Mouse (Mus musculus) cerebellum, adult 18-20 months (tissue): ENCODE results near the gene Pip5k1c.

Experiments
- DNase-seq, 2 experiments: peaks; one replicate each; pipeline ENCODE4 v3.0.0; 2021

Gene Pip5k1c

DNA sequence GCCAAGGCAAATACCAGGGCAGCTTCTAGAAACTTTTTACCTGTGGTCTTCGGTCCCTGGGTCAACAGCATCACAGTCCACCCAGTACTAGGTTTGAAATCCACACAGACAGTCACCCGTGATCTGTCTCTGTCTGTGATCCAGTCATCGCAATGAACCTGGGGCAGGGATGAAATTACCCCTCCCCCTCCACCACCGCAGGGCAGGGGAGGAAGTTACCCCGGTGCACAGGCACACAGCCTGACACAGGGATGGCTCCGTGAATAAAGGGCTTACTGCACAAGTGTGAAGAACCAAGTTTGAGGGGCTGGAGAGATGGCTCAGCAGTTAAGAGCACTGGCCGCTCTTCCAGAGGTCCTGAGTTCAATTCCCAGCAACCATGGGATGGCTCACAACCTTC lies 11.0 kb downstream of the Pip5k1c start:
- no peak for DNase-seq

DNA sequence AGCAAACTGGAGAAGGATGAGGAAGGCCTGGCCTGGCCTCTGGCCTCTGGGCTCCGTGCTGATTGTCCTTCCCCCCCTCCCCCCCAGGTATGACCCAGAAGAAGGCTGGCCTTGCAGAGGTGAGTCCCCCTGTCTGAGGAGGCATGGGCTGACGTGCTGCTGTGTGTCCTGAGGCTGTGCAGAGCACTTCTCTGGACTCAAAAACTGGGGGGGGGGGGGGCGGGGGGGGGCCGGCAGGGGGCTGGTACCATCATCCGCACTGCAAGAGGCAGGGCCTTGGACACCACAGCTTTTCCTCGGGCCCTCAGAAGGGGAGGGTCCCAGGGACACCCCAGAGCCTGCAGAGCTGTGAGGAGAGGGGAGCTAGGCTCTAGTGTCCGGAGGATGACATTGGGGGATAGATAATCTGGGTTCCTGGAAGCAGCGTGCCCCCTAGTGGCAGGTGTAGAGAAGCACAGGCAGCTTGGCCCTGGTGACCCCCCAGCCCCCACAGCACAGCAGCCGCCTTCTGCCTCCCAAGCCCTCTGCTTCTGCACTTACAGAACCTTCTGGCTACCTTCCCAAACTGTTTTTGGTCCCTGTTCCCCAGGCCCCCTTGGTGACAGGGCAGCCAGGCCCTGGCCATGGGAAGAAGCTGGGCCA lies 12.0 kb downstream of the Pip5k1c start:
- peak; percentile 67 to 78 for DNase-seq

- DNase-seq: peak; percentile 61 to 69
These were observed 12.9 kb downstream of the Pip5k1c start for GRCm38 (mm10) chr10:81305663-81306062.

GRCm38 (mm10) chr10:81306173-81306668 lies 13.5 kb downstream of the Pip5k1c start:
- no peak for DNase-seq

DNA sequence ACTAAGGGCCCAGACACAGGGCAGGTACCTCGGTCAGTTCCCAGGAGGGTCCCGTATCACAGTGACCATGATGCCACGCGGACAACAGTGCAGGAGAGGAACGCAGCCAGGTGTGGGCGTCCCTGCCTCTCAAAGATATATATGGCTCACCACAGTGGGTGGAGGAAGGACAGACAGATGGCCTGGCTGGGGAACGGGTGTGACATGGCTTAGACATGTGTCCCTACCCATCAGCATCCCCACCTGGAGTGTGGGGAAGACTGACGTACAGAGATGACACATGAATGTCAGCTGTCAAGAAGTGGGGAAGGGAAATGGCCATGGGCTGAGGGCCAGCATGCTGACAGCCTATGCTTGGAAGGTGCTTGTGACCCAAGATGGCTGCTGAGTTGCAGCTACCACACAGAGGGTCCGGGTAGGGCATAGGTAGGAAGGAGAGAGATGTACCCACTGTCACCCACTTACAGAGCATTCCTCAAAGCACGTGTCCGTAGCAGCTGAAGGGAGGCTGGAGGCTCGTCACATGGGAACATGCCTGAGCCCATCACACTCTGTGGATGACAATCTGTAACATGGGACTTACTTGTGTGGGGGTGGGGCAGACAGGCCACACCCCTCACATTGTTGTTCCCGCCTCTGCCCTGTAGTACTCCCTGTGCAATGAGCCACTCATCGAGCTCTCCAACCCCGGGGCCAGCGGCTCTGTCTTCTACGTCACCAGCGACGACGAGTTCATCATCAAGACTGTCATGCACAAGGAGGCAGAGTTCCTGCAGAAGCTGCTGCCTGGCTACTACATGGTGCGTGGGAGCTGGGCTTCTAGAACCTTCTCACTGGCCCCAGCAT lies 14.3 kb downstream of the Pip5k1c start:
- no peak for DNase-seq

DNA sequence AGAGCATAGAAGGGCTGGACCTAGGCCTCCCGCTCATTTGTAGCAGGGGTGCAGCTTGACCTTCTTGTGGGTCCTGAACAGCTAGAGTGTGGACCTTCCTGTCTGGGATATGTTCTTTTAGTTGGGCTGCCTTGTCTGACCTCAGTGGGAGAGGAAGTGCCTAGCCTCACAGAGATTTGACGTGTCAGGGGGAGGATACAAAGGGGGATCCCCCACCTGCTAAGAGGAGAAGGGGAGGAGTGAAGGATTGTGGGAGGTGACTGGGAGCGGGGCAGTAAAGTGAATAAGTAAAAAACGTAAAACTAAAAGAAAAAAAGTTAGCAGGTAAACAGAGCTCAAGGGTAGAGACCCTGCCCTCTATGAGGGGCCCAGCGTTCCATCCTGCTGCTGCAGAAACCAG lies 16.8 kb downstream of the Pip5k1c start:
- DNase-seq: no peak

DNA sequence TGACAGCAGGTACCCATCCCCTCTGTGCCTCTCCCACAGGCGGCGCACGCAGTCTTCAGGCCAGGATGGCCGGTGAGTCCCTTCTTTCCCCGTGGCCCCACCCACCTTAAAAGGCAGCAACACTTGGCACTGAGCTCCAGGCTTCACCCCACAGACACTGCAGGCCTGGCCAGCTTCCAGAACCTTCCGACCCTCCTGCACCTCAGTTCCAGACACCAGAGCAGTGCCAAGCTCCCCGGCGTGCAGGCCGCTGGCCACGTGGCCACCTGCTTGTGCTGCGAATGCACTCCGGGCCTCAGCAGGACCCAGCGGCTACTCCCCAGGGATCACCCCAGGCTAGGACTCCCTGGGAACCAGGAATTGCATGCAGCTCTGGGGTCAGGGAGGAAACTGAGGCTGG lies 20.8 kb downstream of the Pip5k1c start:
- DNase-seq: peak; percentile 21 to 30

DNA sequence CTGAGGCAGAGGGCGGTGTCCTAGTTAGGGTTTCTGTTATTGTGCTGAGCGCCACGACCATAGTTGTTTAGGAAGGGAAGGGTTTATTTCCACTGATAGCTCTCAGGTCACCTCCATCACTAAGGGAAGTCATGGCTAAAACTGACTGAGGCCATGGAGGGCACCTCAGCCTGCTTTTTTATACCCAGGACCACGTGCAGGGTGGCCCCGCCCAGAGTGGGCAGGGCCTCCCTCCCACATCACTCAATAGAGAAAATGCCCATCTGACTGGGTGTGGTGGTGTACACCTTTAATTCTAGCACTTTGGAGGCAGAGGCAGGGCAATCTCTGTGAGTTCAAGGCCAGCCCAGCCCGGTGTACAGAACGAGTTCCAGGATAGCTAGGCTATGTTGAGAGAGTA lies 21.4 kb downstream of the Pip5k1c start:
- DNase-seq: no peak

- peak in 1 of 2 experiments; percentile 19 for DNase-seq
These were observed 22.8 kb downstream of the Pip5k1c start for GRCm38 (mm10) chr10:81315587-81315986.

DNA sequence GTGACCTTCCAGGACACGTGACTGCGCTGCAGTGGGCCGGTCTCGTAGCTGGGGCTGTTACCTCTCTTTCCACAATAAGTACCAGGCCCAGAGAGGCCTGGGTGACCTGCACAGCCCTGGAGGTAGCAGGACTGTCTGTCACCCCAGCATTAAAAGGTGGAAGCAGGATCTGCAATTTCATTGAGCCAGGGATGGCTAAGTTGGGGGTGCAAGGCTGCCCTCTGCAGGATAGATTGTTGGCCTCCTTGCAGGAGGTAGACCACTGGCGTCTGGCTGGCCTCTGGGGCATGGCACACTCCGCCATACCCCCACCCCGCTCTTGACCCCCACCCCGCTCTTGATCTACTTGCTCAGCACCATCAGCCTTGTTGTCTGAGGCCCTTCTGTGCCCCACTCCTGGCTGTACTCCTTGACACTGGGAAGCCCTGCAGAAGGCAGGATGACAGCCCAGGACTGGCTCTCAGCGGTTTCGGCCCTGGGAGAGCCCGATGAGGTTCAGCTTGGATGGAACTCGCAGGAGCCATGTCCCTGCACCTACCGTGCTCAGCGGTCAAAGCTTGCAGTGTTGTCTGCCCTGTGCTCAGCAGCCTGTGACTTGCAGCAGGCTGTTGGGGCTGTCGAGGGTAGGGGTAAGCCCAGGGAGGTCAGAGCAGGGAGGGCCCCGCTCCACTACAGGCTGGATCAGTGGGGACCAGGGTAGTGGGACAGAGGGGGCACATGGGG lies 23.7 kb downstream of the Pip5k1c start:
- peak in 1 of 2 experiments; percentile 56 for DNase-seq

DNA sequence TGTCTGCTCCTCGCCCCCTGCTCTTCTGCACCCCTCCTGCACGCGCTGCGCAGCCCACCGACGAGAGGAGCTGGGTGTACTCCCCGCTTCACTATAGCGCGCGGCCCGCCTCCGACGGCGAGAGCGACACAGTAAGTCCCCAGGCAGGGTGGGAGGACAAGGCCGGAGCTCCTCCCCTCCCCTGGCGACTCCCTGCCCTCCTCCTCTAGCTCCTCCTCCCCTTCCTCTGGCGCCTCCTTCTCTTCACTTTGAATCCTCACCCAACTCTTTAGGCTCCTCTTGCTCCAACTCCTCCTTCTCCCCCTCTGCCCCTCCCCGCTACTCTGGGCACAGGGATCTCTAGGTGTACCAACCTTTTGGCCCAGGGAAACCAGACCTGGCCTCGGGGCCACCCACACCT lies 24.5 kb downstream of the Pip5k1c start:
- peak in 1 of 2 experiments; percentile 39 for DNase-seq

DNA sequence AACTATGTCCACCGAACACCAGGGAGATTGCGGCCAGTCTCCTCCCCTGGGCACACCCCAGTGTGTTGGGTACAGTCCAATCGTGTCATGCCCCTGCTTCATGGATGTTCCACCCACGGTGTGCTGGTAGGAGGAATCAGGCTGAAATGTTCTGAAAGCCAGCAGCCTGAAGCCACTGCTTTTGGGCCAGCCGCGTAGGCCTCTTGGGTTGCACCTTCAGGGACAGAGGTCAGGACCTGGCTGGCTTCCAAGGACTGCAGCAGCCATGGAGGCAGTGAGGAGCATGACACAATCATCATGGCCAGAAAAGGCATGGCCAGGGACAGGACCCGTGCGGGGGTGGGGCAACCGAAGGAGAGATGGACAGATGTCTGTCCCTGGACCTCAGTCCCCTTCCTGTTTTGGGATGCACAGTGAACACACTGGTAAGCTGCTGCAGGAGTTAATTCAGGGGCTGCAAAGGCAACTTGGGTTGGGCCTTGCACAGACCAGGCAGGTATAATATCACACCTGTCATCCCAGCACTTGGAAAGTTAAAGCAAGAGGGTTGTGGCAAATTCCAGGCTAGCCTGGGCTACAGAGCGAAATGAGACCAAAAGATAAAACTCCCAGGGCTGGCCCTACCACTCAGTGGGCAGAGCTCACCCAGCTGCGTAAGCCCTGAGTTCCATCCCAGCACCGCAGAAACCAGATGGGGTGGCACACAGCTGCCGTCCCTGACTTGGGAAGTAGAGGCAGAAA lies 26.0 kb downstream of the Pip5k1c start:
- peak; percentile 53 to 57 for DNase-seq

GRCm38 (mm10) chr10:81319330-81319699 lies 26.6 kb downstream of the Pip5k1c start:
- DNase-seq: peak; percentile 33 to 53

GRCm38 (mm10) chr10:81319741-81320549 lies 27.2 kb downstream of the Pip5k1c start:
- DNase-seq: peak; percentile 29 to 46

GRCm38 (mm10) chr10:81320550-81321347 lies 28.0 kb downstream of the Pip5k1c start, which contains the start of gene Cactin:
TSS of gene Cactin (plus strand) at chr10:81321103.
- peak; percentile 99 to 100 for DNase-seq

DNA sequence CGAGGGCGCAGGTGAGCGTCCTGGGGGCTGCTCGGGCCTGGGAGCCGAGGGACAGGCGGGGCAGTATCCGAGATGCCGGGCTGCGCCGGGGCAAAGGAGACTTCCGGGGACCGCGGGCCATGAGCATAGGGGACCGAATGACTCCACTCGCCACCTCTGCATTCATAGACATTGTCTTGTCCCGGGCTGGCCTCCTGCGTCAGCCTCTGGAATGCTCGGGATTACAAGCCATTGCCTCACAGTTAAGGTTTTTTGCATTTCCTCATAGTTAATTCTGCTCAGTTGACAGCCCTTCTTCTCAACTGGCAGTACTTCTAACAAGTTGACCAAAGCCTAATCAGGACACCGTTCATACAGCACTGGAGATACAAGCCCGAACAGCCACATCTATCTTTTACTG lies 28.7 kb downstream of the Pip5k1c start:
- DNase-seq: peak in 1 of 2 experiments; percentile 37

DNA sequence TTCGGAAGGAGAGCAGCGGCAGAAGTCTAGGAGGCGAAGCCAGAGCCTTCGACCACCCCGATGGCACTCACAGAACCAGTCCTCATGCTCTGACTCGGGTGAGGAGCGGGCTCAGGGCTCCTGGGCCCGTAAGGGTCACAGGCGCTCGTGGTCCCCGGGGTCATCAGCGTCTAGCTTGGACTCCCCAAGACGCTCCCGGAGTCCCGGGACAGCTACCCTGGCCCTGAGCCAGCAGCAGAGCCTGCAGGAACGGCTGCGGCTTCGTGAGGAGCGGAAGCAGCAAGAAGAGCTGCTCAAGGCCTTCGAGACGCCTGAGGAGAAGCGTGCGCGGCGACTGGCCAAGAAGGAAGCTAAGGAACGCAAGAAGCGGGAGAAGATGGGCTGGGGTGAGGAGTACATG lies 29.7 kb downstream of the Pip5k1c start:
- DNase-seq: peak; percentile 23 to 46

GRCm38 (mm10) chr10:81323141-81323775 lies 30.5 kb downstream of the Pip5k1c start:
- DNase-seq: peak in 1 of 2 experiments; percentile 7

DNA sequence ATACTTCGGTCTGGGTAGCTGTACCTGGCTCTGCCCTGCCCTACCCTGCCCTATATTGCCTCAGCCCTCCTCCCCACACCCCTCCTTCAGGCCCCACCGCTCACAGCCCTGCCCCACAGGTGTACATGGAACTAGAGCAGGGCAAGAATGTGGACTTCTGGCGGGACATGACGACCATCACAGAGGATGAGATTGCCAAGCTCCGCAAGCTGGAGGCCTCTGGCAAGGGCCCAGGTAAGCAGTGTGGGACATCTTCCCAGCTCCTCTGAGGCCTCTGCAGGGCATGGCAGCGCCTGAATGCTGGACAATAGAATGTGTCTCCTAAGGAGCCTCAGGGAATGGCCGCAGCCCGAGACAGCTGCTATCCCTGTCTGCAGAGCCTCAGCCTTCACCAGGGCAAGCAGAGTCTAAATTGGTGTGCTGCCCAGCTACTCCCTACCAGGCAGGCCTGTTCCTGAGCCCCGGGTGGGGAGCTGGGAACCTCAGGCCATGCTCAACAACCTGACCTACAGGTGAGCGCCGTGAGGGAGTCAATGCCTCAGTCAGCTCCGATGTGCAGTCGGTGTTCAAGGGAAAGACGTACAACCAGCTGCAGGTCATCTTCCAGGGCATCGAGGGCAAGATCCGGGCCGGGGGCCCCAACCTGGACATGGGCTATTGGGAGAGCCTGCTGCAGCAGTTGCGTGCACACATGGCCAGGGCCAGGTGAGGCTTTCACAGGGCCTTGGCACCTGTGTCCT lies 31.2 kb downstream of the Pip5k1c start:
- peak in 1 of 2 experiments; percentile 6 for DNase-seq
